Mouse (Mus musculus) frontal cortex, adult 2 months (tissue): Measurements from ENCODE around the gene Ssh2. TPM values are rescaled to one million over a fixed set of nuclear protein-coding genes. Genes with fewer than 3 reads are reported as not detected.

ENCODE experiments used
- DNase-seq, 2 experiments: peaks; one replicate each; pipeline ENCODE4 v3.0.0; 2022; ENCODE audit warnings: low spot score in 1 of 2; ENCODE audit errors: extremely low spot score in 1 of 2
- polyA plus RNA-seq: library from polyadenylated mRNA; depleted of rRNA; stranded (reverse); fragments of >200 nt; gene quantifications from 2 replicates; pipeline ENCODE4 v1.2.3, GENCODE M21; 2012; rRNA removed

Ssh2 gene
- polyA plus RNA-seq, result 14.6 and 15.6 TPM in 2 replicates

GRCm38 (mm10) chr11:77215951-77216760 is at the start of gene Ssh2:
Gene Ssh2, plus strand, starts transcription at chr11:77216287.
- peak; percentile 48 to 82 for DNase-seq

- peak in 1 of 2 experiments; percentile 13 for DNase-seq
Measured at GRCm38 (mm10) chr11:77173731-77174130, 42.4 kb upstream of the Ssh2 start.

- DNase-seq, result peak; percentile 29 to 48
Measured at GRCm38 (mm10) chr11:77174531-77174930, 41.6 kb upstream of the Ssh2 start.

- DNase-seq, result peak in 1 of 2 experiments; percentile 6
Measured at GRCm38 (mm10) chr11:77179771-77180170, 36.3 kb upstream of the Ssh2 start.

- peak; percentile 20 to 65 for DNase-seq
Measured at GRCm38 (mm10) chr11:77180886-77181285, 35.2 kb upstream of the Ssh2 start.

- DNase-seq, result no peak
Measured at GRCm38 (mm10) chr11:77181528-77181927, 34.6 kb upstream of the Ssh2 start.

- no peak for DNase-seq
Measured at GRCm38 (mm10) chr11:77182041-77182440, 34.0 kb upstream of the Ssh2 start.

- no peak for DNase-seq
Measured at GRCm38 (mm10) chr11:77182616-77183015, 33.5 kb upstream of the Ssh2 start.

- no peak for DNase-seq
Measured at GRCm38 (mm10) chr11:77184926-77185325, 31.2 kb upstream of the Ssh2 start.

- DNase-seq, result no peak
Measured at GRCm38 (mm10) chr11:77188868-77189267, 27.2 kb upstream of the Ssh2 start, which contains the start of gene Efcab5. Gene Efcab5, minus strand, starts transcription at chr11:77188968.

GRCm38 (mm10) chr11:77193410-77193809 is 22.7 kb upstream of the Ssh2 start:
- no peak for DNase-seq

- DNase-seq, result no peak
Measured at GRCm38 (mm10) chr11:77193941-77194553, 22.0 kb upstream of the Ssh2 start.

- DNase-seq, result no peak
Measured at GRCm38 (mm10) chr11:77194762-77195161, 21.3 kb upstream of the Ssh2 start.

- DNase-seq, result no peak
Measured at GRCm38 (mm10) chr11:77195360-77196109, 20.6 kb upstream of the Ssh2 start.

GRCm38 (mm10) chr11:77196181-77197143 is 19.6 kb upstream of the Ssh2 start:
- DNase-seq, result no peak

- no peak for DNase-seq
Measured at GRCm38 (mm10) chr11:77199636-77200035, 16.5 kb upstream of the Ssh2 start.

GRCm38 (mm10) chr11:77200703-77201102 is 15.4 kb upstream of the Ssh2 start:
- DNase-seq, result no peak

GRCm38 (mm10) chr11:77214142-77214692 is 1.9 kb upstream of the Ssh2 start:
- no peak for DNase-seq

GRCm38 (mm10) chr11:77214755-77215154 is 1.3 kb upstream of the Ssh2 start:
- peak; percentile 36 to 82 for DNase-seq

GRCm38 (mm10) chr11:77215483-77215882 is 604 bp upstream of the Ssh2 start:
- no peak for DNase-seq
